Mouse (Mus musculus): ENCODE results near the gene Lmcd1.
"Not testable (repeated sequence)": the region's sequence is repeated elsewhere in the genome, so short reads cannot be mapped to it uniquely, and the experiment has no call there.

Gene Lmcd1

DNA sequence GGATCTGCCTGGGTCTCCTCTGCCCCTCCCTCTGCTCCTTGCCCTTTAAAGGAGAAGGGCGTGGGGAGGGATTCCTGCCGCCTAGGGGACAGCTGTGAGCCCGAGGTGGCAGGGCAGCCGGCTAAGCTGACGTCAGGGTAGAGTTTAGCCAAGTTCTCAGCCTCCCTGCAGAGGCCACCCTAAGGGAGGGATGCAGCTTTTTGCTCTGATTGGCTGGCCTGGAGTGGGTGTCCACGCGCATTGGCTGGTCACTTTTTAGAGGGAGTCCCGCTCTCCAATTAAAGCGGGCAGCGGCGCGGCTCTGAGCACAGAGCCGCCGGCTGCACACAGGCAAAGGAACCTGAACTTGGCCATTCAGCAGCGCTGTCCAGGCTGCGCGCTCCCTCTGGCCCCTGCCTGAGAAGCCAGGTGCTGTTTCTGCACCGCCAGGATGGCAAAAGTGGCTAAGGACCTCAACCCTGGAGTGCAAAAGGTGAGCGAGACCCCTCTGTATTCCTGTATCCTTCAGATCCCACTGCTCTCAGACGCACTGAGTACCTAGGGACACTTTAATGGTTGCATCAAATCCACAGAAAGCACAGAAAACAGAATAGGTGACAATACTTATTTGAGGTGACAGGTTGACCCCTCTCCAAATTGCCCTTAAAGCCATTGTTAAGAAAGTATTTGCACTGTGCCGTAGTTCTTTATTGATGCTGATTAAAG lies at the start of gene Lmcd1:
TSS of gene Lmcd1 (plus strand) at position 258 of the 705 bp plus-strand sequence.
- DNase-seq: peak; percentile 8

DNA sequence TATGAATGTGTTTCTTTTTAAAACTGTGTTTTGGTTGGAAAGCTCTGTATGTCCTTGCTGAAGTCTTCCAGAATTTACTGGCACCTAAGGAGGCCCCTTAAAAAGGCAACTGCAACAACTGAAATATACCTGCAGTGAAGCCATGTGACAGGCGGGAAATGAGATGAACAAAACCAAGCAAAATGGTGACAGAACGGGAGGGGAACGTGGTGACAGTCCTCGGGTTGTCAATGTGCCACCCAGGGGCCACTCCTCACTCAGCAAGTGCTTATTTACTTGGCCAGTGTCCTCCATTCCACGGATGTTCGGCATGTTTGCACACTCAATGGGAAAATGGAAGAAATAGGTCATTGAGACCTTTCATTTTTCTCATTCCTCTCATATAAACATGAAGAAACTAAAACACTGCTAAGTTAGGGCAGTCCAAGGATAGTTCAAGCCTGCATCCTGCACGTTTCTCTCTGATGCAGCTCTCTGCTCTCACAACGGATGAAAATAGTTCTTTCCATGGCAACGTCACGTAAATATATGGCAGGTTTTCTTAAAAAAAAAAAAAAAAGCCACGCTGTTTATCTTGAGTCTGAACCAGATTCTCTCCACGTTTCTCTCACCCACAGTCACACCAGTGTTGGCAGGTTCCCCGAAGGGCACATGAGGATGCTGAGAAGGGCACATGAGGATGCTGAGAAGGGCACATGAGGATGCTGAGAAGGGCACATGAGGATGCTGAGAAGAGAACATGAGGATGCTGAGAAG lies 49.5 kb upstream of the Lmcd1 start:
- no peak for DNase-seq

GRCm38 (mm10) chr6:112236775-112237174 lies 36.8 kb upstream of the Lmcd1 start:
- no peak for DNase-seq

DNA sequence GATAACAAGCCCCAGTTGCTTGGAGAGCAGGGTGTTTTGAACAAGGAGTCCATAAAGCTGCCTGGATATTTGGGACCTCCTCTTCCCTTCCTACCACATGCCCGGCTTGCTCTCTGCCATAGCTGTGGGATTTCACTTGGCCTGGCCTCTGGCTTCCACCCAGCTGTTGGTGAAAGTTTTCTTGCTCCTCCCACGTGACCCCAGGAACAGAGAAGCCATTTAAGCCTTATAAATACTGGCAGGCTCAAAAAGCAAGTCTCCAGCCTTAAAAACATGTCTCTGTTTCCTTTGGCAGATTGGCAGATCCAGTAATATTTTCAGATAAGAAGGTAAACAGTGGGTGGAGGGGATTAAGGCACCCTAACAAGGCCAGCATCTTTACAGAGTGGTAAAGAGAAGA lies 31.3 kb upstream of the Lmcd1 start:
- no peak for DNase-seq

GRCm38 (mm10) chr6:112245639-112246038 lies 27.9 kb upstream of the Lmcd1 start:
- no peak for DNase-seq

GRCm38 (mm10) chr6:112246636-112247035 lies 26.9 kb upstream of the Lmcd1 start:
- DNase-seq: no peak

GRCm38 (mm10) chr6:112253943-112254342 lies 19.6 kb upstream of the Lmcd1 start:
- DNase-seq: not testable (repeated sequence)

DNA sequence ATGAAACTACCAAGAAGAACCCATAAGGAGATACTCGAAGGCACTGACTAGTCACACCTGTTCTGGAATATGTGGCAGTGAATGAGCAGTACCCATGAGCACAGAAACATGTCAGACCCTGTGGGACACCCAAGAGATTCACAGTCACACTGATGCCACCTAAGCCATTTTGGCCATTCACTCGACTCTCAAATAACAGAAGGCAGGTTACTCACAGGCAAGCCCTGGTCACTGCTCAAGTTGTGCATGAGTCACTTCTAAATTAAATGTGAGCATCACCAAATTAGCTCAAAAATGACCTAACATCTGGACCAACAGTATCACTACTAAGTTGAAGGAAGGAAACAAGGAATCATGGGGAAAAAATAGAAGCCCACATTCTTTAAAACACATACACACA lies 18.6 kb upstream of the Lmcd1 start:
- DNase-seq: no peak

DNA sequence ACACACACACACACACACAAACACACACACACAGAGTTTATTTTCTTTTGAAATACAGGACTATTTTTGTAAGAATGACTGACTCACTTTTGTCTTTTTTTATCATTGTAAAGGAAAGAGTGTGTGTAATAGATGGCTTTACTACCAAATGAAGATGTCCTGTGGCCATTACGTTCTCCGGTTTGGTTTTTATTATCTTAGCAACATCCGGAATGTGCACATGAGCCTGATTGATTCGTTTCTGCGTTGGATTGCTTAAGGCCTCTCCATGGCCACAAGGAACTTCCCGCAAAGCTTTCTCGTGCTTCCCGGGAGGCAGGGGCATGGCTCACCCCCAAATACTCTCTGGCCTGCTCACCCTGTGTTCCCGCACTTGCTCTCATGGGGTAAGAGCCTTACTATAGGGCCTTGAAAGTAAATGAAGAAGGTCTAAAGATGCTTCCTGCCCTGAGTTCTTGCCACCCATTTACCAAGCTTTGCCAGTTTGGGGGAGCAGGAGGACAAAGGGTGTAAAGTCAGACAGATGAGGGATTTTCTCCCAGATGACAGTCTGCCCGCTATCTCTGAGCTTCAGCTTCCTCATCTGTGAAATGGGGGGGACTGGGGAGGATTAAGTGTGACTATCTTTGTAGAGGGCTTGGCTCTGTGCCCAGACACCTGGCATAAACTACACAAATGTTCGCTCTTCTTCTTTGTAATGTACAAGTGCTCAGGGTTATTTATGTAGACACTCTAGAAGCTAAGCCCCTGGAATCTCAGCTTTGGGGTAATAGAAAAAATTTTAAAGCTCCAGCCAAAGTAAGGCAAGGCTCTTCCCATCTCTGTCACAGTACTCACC lies 18.0 kb upstream of the Lmcd1 start:
- DNase-seq: no peak

DNA sequence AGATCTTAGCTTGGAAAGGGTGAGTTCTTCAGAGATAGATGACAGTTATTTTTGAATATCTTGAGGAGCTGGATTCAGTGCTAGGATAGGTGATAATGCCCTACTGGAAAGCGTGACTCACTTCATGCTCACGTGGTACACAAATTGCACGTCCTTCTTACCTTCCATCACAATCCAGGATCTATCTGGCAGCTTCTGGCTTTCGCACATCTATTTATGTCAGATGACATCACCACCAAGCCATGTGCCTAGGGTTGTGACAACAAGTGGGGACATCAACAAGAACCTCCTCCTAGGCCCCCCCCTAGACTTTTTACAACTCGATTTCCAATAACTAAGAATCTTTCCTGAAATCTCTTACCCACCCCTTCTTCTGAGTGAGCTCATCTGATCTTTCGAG lies 17.0 kb upstream of the Lmcd1 start:
- DNase-seq: no peak

- no peak for DNase-seq
Observed at GRCm38 (mm10) chr6:112261089-112261488, 12.5 kb upstream of the Lmcd1 start.

DNA sequence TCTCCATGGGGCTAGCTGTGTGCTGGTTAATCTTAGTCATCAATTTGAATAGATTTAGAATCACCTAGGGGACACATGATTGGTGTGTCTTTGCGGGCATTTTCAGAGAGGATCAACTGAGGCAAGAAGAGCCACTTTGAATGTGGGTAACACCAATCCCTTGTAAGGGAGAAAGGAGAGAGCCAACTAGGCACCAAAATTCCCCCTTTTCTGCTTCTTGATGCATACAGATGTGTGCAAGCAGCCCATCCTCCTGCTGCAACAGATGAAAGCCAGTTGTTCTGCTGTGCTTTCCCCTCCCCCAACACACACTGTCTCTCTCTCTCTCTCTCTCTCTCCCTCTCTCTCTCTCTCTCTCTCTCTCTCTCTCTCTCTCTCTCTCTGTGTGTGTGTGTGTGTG lies 9.2 kb upstream of the Lmcd1 start:
- DNase-seq: no peak

GRCm38 (mm10) chr6:112266631-112267030 lies 6.9 kb upstream of the Lmcd1 start:
- no peak for DNase-seq

DNA sequence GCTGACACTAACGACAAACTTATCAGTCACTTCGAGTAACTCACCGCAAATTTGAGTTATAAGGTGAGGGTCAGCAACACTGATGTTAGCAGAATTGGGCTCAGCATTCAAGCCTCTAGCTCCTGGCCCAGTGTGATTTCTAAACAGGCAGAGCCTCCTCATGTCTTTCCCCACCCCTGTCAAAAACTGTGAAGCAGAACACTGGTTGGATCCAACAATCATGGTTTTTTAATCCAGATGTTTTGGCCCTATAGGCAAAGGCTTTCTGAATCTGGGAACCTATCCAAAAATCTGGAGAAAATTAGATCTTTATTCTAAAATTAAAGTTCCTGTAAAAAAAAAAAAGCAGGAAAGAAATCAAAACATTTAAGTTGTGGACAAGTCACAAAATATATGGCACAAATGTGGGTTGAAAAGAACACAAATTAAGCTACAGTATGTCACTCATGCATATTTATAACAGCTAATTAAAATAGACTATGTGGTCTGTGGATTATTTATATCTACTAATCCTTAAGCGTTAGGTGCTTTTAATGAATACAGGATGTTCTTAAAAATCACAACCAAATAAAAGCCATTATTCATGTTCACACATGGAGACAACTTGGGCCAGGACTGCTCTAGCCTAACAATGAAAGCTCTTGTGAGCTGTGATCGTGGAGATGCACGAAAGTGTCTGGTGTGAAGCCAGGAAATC lies 5.7 kb upstream of the Lmcd1 start:
- no peak for DNase-seq

DNA sequence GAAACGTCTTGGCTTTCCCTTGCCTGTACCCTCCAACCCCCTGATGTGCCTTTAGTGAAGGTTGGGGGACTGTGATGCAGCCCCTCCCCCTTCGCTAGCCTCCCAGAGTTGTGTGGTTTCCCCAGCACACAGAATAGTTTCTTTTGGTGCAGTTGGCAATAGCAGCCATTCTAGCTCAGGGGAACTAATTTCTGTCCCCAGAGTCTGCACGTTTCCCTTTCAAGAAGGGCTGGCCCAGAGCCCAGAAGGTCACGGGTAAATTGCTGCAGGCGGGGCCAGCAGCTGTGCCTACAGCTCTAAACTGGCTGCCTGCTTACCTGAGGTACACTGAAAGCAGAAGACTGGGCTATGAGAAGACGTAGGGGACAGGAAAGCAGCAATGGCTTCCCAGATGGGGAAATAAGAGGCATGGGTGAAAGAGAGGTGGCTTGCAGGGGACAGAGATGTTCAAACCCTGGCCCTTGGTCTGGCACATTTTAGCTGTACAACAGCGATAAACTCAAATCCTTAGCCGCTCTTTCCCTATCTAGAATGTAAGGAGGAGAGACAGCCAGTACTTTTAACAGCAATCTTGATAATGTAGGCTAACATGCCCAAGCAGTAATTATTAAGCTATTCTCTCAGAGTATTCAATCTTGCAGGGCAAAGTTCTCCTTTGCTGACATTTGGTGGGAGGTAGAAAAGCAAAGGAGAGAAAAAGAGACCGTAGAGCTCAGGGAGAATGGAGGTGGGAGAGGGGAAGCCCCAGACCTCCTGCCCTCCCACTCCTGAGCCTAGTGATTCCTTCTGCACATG lies 900 bp downstream of the Lmcd1 start:
- peak; percentile 2 for DNase-seq

GRCm38 (mm10) chr6:112275731-112276245 lies 2.2 kb downstream of the Lmcd1 start:
- no peak for DNase-seq

DNA sequence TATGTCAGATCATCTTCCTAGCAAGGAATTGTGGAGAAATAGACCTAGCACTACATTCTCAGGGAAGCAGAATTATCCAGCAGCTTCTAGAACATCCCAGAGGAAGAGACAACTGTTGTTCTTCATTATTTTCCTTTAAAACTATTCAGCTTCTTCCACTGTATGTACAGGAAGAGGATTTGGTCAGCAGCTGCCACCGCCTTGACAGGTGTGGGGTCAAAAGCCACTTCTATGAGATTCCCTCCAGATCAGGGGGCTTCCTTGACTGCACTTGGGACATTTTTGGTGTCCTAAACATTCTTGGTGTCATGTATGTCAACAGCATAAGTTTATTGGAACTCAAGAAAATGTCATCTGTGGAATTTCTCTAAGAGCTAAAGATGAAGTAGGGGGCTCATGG lies 5.2 kb downstream of the Lmcd1 start:
- no peak for DNase-seq

DNA sequence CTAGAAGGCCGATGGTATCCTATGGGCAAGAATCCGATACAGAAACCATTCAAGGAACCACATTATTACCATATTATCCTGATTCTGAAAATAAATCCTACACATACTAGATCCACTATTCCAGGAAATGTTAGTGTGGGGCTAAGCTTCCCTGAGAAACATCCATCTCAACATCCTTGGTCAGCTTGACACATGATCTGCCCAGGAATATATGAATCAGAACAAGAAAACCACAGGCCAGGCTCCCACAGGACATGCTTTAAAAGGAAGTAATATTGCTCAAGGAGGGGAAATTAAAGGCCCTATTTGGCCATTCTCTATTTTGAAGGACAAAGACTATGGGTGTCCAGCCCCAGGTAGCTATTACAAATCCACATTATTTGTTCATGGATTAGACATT lies 6.6 kb downstream of the Lmcd1 start:
- DNase-seq: no peak

DNA sequence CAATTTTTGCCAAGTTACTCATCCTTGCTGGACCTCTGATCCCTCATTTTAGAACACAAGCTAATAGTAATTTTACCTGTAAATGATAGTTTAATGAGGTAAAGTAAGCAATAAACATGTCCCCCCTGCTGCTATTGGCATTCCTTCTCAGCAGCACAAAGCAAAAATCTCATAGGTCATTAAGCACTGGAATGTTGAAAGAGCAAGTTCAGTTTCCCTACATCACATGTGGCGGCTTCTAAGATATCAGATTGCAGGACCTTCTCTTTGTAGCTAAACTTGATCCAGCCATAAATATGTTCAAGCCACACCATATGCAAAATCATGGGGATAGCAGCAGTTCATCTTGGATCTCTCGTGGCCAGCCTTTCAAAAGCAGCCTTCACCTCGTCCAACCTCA lies 7.4 kb downstream of the Lmcd1 start:
- no peak for DNase-seq

DNA sequence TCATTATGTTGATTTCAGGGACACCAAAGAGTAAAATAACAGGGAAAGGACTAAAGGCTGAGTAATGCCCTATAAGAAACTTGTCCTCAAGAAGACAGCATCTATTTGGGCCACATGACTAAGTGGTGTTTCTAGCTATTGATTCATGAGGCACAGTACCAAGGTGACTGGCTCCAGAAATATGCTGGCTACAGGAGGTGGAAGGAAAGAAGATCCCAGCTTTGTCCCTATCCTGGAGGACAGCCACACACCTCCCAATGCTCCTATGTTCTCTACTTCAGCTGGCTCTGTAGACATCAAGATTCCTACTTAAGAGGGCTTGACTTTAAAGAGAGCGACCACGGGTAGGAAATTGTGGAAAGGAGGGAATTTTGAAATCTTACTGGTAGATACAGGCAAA lies 8.4 kb downstream of the Lmcd1 start:
- no peak for DNase-seq

DNA sequence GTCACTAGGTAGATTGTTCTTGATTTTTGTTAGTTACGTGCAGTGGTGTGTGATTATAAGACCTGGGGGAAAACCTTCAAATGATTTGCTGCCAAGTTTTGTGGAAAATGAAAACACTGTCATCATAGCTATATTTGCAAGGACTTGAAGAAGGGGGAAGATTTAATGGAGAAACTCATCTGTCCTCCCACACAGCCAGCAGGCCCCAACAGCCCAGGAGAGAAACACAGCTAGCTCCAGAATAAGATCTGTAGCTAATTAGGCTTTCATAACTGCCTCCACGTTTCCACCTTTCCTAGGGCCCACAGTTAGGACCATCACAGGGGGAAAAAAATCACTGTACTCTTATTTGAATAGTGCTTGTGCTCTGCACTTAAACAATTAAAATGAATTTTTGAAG lies 10.5 kb downstream of the Lmcd1 start:
- DNase-seq: no peak

- no peak for DNase-seq
Observed at GRCm38 (mm10) chr6:112287671-112288070, 14.1 kb downstream of the Lmcd1 start.
